8 mouse cellular contexts compared by ENCODE assay signal in genomic region chr8:114452781-114453221, GRCm38 (mm10). TPM values are rescaled to one million over a fixed set of nuclear protein-coding genes. Genes with fewer than 3 reads are reported as not detected.
DNase-seq lines count a peak whose midpoint lies in the region; ATAC-seq and TF ChIP-seq lines count a peak whose summit lies in the region.

No protein-coding gene starts in this region.

- no peaks in the 10 kb centered on the region for H3K27me3 ChIP-seq in heart, adult 2 months (ENCODE audit: control insufficient read depth, insufficient read depth, low read length)
- no peaks in the 10 kb centered on the region for H3K27me3 ChIP-seq in heart, embryonic 11.5 days (ENCODE audit: control insufficient read depth, insufficient read depth, low read length)
- no peaks in the 10 kb centered on the region for H3K27me3 ChIP-seq in hindbrain, embryonic 11.5 days (ENCODE audit: control insufficient read depth, insufficient read depth, low read length)

- no peak for TF ChIP-seq POLR2A in heart, adult 2 months (IDR thresholded peaks at IDR 0.05; ENCODE audit: insufficient read depth, low read depth, low read length)

- intact Hi-C loops in heart, adult 2 months (cut with DNase I) = loop anchor here (2.0 to 5.0 kb wide), 6 partner anchors 90 to 1986 kb away; partner anchors contain the start of gene Maf

- H3K79me2 ChIP-seq in heart, adult 2 months (replicated peaks; ENCODE audit: control insufficient read depth, insufficient read depth, low read length) = no peaks in the 10 kb centered on the region

- H3K4me2 ChIP-seq in heart, embryonic 11.5 days = no peak overlapping the region
- H3K4me2 ChIP-seq in hindbrain, embryonic 11.5 days (replicated peaks; ENCODE audit: low read depth, low read length) = no peak overlapping the region

- TF ChIP-seq EP300 in heart, adult 2 months (IDR thresholded peaks at IDR 0.05; ENCODE audit: insufficient read depth, low read depth, low read length) = no peak

- ATAC-seq in heart, embryonic 11.5 days (replicated peaks; ENCODE audit: insufficient number of reproducible peaks, low FRiP score, low TSS enrichment) = no peak
- ATAC-seq in hindbrain, embryonic 11.5 days (ENCODE audit: low FRiP score) = peak; percentile 68

- no peak overlapping the region for H3K9ac ChIP-seq in heart, adult 2 months (ENCODE audit: low read depth, low read length)
- H3K9ac ChIP-seq in heart, embryonic 11.5 days (ENCODE audit: low read depth, low read length) = no peak overlapping the region
- H3K9ac ChIP-seq in hindbrain, embryonic 11.5 days (ENCODE audit: low read depth, low read length) = no peak overlapping the region

- 12% methylated on average over 9 of the region's 9 CpGs for WGBS in heart, adult 2 months
- WGBS in heart, embryonic 11.5 days (ENCODE audit: insufficient replicate concordance) = 20% methylated on average over 9 of the region's 9 CpGs
- WGBS in hindbrain, embryonic 11.5 days = 7% methylated on average over 9 of the region's 9 CpGs

- no peaks in the 10 kb centered on the region; the same call in 1 of the 2 replicates for H3K4me1 ChIP-seq in heart, adult 2 months (ENCODE audit: control insufficient read depth, insufficient read depth, low read length)
- H3K4me1 ChIP-seq in heart, embryonic 11.5 days (ENCODE audit: control insufficient read depth, insufficient read depth, low read length) = peaks cover 17% of the 10 kb centered on the region
- no peaks in the 10 kb centered on the region for H3K4me1 ChIP-seq in hindbrain, embryonic 11.5 days (replicated peaks; ENCODE audit: control insufficient read depth, insufficient read depth, low read length)

- TF ChIP-seq CTCF in heart, adult 2 months (IDR thresholded peaks at IDR 0.05) = peak; percentile 87

- DNase-seq in heart, adult 2 months = peak; percentile 55 to 65
- peak; percentile 69 for DNase-seq in brain, embryonic 18.5 days (ENCODE audit: low read depth, low spot score)
- peak; percentile 28 for DNase-seq in fibroblast of lung, adult 2 months (ENCODE audit: low read depth)
- peak; percentile 89 for DNase-seq in hindbrain, embryonic 11.5 days (ENCODE audit: low spot score)
- DNase-seq in layer of hippocampus, postnatal 25 days (ENCODE audit: extremely low spot score in 1 of 2, low spot score in 1 of 2) = peak; percentile 42 to 66
- DNase-seq in mesoderm, embryonic 11.5 days (ENCODE audit: low read depth, low spot score) = peak; percentile 88
- peak; percentile 78 for DNase-seq in skeletal muscle tissue, adult 2 months (ENCODE audit: low read depth, low spot score)

- H3K36me3 ChIP-seq in heart, adult 2 months (ENCODE audit: control insufficient read depth, insufficient read depth, low read length) = no peaks in the 10 kb centered on the region
- no peaks in the 10 kb centered on the region for H3K36me3 ChIP-seq in heart, embryonic 11.5 days (ENCODE audit: control insufficient read depth, insufficient read depth, low read length)
- H3K36me3 ChIP-seq in hindbrain, embryonic 11.5 days (ENCODE audit: control insufficient read depth, insufficient read depth, low read length) = no peaks in the 10 kb centered on the region

- no peaks in the 10 kb centered on the region for H3K9me3 ChIP-seq in heart, embryonic 11.5 days (replicated peaks; ENCODE audit: control insufficient read depth, low read length)
- H3K9me3 ChIP-seq in hindbrain, embryonic 11.5 days (ENCODE audit: control insufficient read depth, low read length) = no peaks in the 10 kb centered on the region

- no peak overlapping the region; the same call in 1 of the 2 replicates for H3K27ac ChIP-seq in heart, adult 2 months
- no peak overlapping the region for H3K27ac ChIP-seq in heart, embryonic 11.5 days (ENCODE audit: low read depth, low read length)
- no peak overlapping the region; the same call in 1 of the 2 replicates for H3K27ac ChIP-seq in hindbrain, embryonic 11.5 days (ENCODE audit: low read depth, low read length)

- H3K4me3 ChIP-seq in heart, adult 2 months = no peak overlapping the region; the same call in 1 of the 2 replicates
- no peak overlapping the region for H3K4me3 ChIP-seq in heart, embryonic 11.5 days (ENCODE audit: low read depth, low read length)
- H3K4me3 ChIP-seq in hindbrain, embryonic 11.5 days (ENCODE audit: low read depth, low read length) = no peak overlapping the region

RNA-seq across cellular contexts. Expression of gene Wwox, which starts 13.3 kb away (rescaled TPM):
- 1 to 10 TPM; 3.3 to 4.6 TPM for total RNA-seq in heart, adult 2 months (2021)
- 4.1 and 4.6 TPM in 2 replicates for polyA plus RNA-seq in heart, adult 2 months (2012; rRNA removed)
- polyA plus RNA-seq in heart, embryonic 11.5 days (2014; fragmentation: Nextera tagmentation; extraction: Ambion mirVana) = 8.6 and 10.3 TPM in 2 replicates
- 10.8 and 14.1 TPM in 2 replicates for polyA plus RNA-seq in hindbrain, embryonic 11.5 days (2014; fragmentation: Nextera tagmentation; extraction: Ambion mirVana)
- total RNA-seq in layer of hippocampus, postnatal 25 days (2021) = 10 to 100 TPM; 11.4 to 11.9 TPM

RNA-seq across cellular contexts. Expression of gene Clec3a, which starts 34.9 kb away (rescaled TPM):
- total RNA-seq in heart, adult 2 months (2021) = under 1 TPM in 1 of 2 experiments, not detected in 1; 0.68 TPM
- 1.0 and 2.6 TPM in 2 replicates for polyA plus RNA-seq in heart, adult 2 months (2012; rRNA removed)
- not detected in 2 replicates for polyA plus RNA-seq in heart, embryonic 11.5 days (2014; fragmentation: Nextera tagmentation; extraction: Ambion mirVana)
- polyA plus RNA-seq in hindbrain, embryonic 11.5 days (2014; fragmentation: Nextera tagmentation; extraction: Ambion mirVana) = 0.28 TPM in 1 of 2 replicates, not detected in the other
- not detected for total RNA-seq in layer of hippocampus, postnatal 25 days (2021)

Comparison
In these comparisons a context has a peak if more than half of its experiments do, and no peak if none do; other contexts are left out.
1. DNase-seq: peak in every context shown above with its lines; median percentile 89 in hindbrain, embryonic 11.5 days; 88 in mesoderm, embryonic 11.5 days; 78 in skeletal muscle tissue, adult 2 months; 69 in brain, embryonic 18.5 days; 60 in heart, adult 2 months; 54 in layer of hippocampus, postnatal 25 days; 28 in fibroblast of lung, adult 2 months.